Mouse (Mus musculus) ES-Bruce4 (cell line): ENCODE results near the gene Agl.

ENCODE experiments used
- EP300 ChIP-seq: IDR thresholded peaks from 2 replicates; pipeline ENCODE4 v1.6.1; 2011; ENCODE audit warnings: low read depth, low read length; ENCODE audit not compliant: insufficient read depth
- POLR2A ChIP-seq: IDR thresholded peaks from one replicate; pipeline ENCODE4 v1.8.1; 2011; ENCODE audit warnings: low read length; ENCODE audit not compliant: insufficient read depth

GRCm38 (mm10) chr3:116831324-116831723, 23.4 kb upstream of the Agl start:
- TF ChIP-seq POLR2A: no peak
- TF ChIP-seq EP300: no peak
